8 mouse cellular contexts compared by ENCODE assay signal in genomic region chr6:72162155-72162890, GRCm38 (mm10).
A peak's percentile ranks its signal among the peaks of the same experiment; 100 is the strongest.
DNase-seq lines count a peak whose midpoint lies in the region; ATAC-seq and TF ChIP-seq lines count a peak whose summit lies in the region.

No protein-coding gene starts in this region.

- peak overlapping the region; percentile 42 for H3K4me2 ChIP-seq in heart, embryonic 13.5 days

- ATAC-seq in G1E (ENCODE audit: extremely low read depth, insufficient number of reproducible peaks, low FRiP score, poor library complexity, severe bottlenecking): peak; percentile 70
- ATAC-seq in heart, embryonic 13.5 days (ENCODE audit: extremely low read depth, insufficient number of reproducible peaks, low FRiP score, low TSS enrichment): no peak

- H3K4me3 ChIP-seq in G1E (ENCODE audit: low read depth, low read length): no peak overlapping the region; the same call in 1 of the 2 replicates
- no peak overlapping the region for H3K4me3 ChIP-seq in heart, embryonic 13.5 days

- peaks cover 8% of the 10 kb centered on the region for H3K36me3 ChIP-seq in G1E (replicated peaks)
- no peaks in the 10 kb centered on the region for H3K36me3 ChIP-seq in heart, embryonic 13.5 days

- 22% methylated on average over 19 of the region's 19 CpGs for WGBS in heart, embryonic 13.5 days

- H3K9ac ChIP-seq in heart, embryonic 13.5 days: peak overlapping the region; percentile 1; the same call in 1 of the 2 replicates

- H3K9me3 ChIP-seq in G1E (replicated peaks): no peaks in the 10 kb centered on the region
- no peaks in the 10 kb centered on the region for H3K9me3 ChIP-seq in heart, embryonic 13.5 days

- DNase-seq in G1E (ENCODE audit: low spot score): no peak
- peak; percentile 72 for DNase-seq in adrenal gland, postnatal 25 days
- peak; percentile 80 to 92 for DNase-seq in kidney, postnatal 36 days
- DNase-seq in naive thymus-derived CD4-positive, alpha-beta T cell, adult 2 months (ENCODE audit: low read depth): peak; percentile 45
- no peak for DNase-seq in right cerebral cortex, postnatal 25 days
- DNase-seq in urinary bladder, postnatal 10 days (ENCODE audit: low spot score): no peak
- DNase-seq in cerebellum, postnatal 25 days: no peak

- peak overlapping the region; percentile 34; the same call in 1 of the 2 replicates for H3K27ac ChIP-seq in heart, embryonic 13.5 days (replicated peaks)

- TF ChIP-seq CTCF in G1E (IDR thresholded peaks at IDR 0.05; ENCODE audit: low read depth, low read length): no peak

- no peaks in the 10 kb centered on the region; the same call in 1 of the 2 replicates for H3K27me3 ChIP-seq in G1E (ENCODE audit: insufficient read depth, low read length)
- no peaks in the 10 kb centered on the region; the same call in 1 of the 2 replicates for H3K27me3 ChIP-seq in heart, embryonic 13.5 days (replicated peaks)

- H3K4me1 ChIP-seq in G1E (ENCODE audit: insufficient read depth, low read depth, low read length): peaks cover 34% of the 10 kb centered on the region
- H3K4me1 ChIP-seq in heart, embryonic 13.5 days: peaks cover 19% of the 10 kb centered on the region

Comparison
In these comparisons a context has a peak if more than half of its experiments do, and no peak if none do; other contexts are left out.
1. DNase-seq: peak in adrenal gland, postnatal 25 days (single experiment), kidney, postnatal 36 days (2 of 2) and naive thymus-derived CD4-positive, alpha-beta T cell, adult 2 months (single experiment); none in G1E (single experiment), right cerebral cortex, postnatal 25 days (single experiment), urinary bladder, postnatal 10 days (single experiment) and cerebellum, postnatal 25 days (0 of 2).